Comparison of ENCODE assay signal across 7 mouse cellular contexts in genomic region chr11:5057541-5057855, GRCm38 (mm10). TPM values are rescaled to one million over a fixed set of nuclear protein-coding genes. Genes with fewer than 3 reads are reported as not detected.
A peak's percentile ranks its signal among the peaks of the same experiment; 100 is the strongest.
DNase-seq lines count a peak whose midpoint lies in the region; ATAC-seq and TF ChIP-seq lines count a peak whose summit lies in the region.

No protein-coding gene starts in this region.

- peaks cover 33% of the 10 kb centered on the region; the same call in 1 of the 2 replicates for H3K27me3 ChIP-seq in thymus, adult 2 months (ENCODE audit: control insufficient read depth, insufficient read depth, low read length)
- H3K27me3 ChIP-seq in heart, embryonic 15.5 days: peaks cover 71% of the 10 kb centered on the region
- H3K27me3 ChIP-seq in liver, embryonic 15.5 days: peaks cover 78% of the 10 kb centered on the region

- peaks cover 21% of the 10 kb centered on the region for H3K4me1 ChIP-seq in thymus, adult 2 months (replicated peaks; ENCODE audit: control insufficient read depth, insufficient read depth, low read length)
- peaks cover 41% of the 10 kb centered on the region for H3K4me1 ChIP-seq in heart, embryonic 15.5 days (replicated peaks)
- peaks cover 38% of the 10 kb centered on the region for H3K4me1 ChIP-seq in liver, embryonic 15.5 days (replicated peaks)

- no peak for DNase-seq in thymus, adult 2 months
- DNase-seq in thymus, postnatal 36 days: no peak
- DNase-seq in cerebellum, postnatal 36 days: no peak
- DNase-seq in right cerebral cortex, postnatal 4 days: no peak
- DNase-seq in lung, postnatal 14 days: no peak

- ATAC-seq in heart, embryonic 15.5 days (replicated peaks; ENCODE audit: insufficient number of reproducible peaks, insufficient read depth, low FRiP score, low read depth): no peak
- no peak for ATAC-seq in liver, embryonic 15.5 days (ENCODE audit: insufficient read depth)

- no peak for TF ChIP-seq POLR2A in thymus, adult 2 months (IDR thresholded peaks at IDR 0.05; ENCODE audit: control insufficient read depth, extremely low read depth, insufficient read depth, low read length, poor library complexity)

- H3K4me3 ChIP-seq in thymus, adult 2 months (ENCODE audit: control insufficient read depth, insufficient read depth, low read length): 0 out of 2 replicates have a peak overlapping the region, but pooled peaks have one; percentile 46
- H3K4me3 ChIP-seq in heart, embryonic 15.5 days: peak overlapping the region; percentile 61
- peak overlapping the region; percentile 50 for H3K4me3 ChIP-seq in liver, embryonic 15.5 days (replicated peaks)

- H3K9ac ChIP-seq in heart, embryonic 15.5 days: peak overlapping the region; percentile 56; the same call in 1 of the 2 replicates
- H3K9ac ChIP-seq in liver, embryonic 15.5 days: no peak overlapping the region

- 33% methylated on average over 8 of the region's 8 CpGs for WGBS in thymus, adult 2 months
- WGBS in heart, embryonic 15.5 days: 22% methylated on average over 8 of the region's 8 CpGs
- WGBS in liver, embryonic 15.5 days (ENCODE audit: insufficient replicate concordance): 18% methylated on average over 8 of the region's 8 CpGs

- peak overlapping the region; percentile 97 for H3K4me2 ChIP-seq in heart, embryonic 15.5 days
- peak overlapping the region; percentile 70 for H3K4me2 ChIP-seq in liver, embryonic 15.5 days

- no peak for TF ChIP-seq CTCF in thymus, adult 2 months (IDR thresholded peaks at IDR 0.05; ENCODE audit: borderline replicate concordance, control insufficient read depth, extremely low read depth, insufficient read depth, low read length, poor library complexity)

- H3K27ac ChIP-seq in thymus, adult 2 months (ENCODE audit: control insufficient read depth, insufficient read depth, low read length): no peak overlapping the region
- H3K27ac ChIP-seq in heart, embryonic 15.5 days: no peak overlapping the region
- H3K27ac ChIP-seq in liver, embryonic 15.5 days (replicated peaks): no peak overlapping the region

- no peaks in the 10 kb centered on the region for H3K9me3 ChIP-seq in heart, embryonic 15.5 days (replicated peaks)
- H3K9me3 ChIP-seq in liver, embryonic 15.5 days (replicated peaks): no peaks in the 10 kb centered on the region

- no peaks in the 10 kb centered on the region for H3K36me3 ChIP-seq in thymus, adult 2 months (ENCODE audit: control insufficient read depth, insufficient read depth, low read length)
- H3K36me3 ChIP-seq in heart, embryonic 15.5 days: no peaks in the 10 kb centered on the region
- no peaks in the 10 kb centered on the region for H3K36me3 ChIP-seq in liver, embryonic 15.5 days (replicated peaks)

RNA-seq across cellular contexts. Expression of gene Rasl10a, which starts 0.4 kb away (rescaled TPM):
- polyA plus RNA-seq in thymus, adult 2 months (2012; rRNA removed): 5.1 and 6.5 TPM in 2 replicates
- polyA plus RNA-seq in heart, embryonic 15.5 days (2015; fragmentation: Nextera tagmentation; extraction: Ambion mirVana): 0.96 and 1.1 TPM in 2 replicates
- polyA plus RNA-seq in liver, embryonic 15.5 days (2015; fragmentation: Nextera tagmentation; extraction: Ambion mirVana): 0.25 and 0.33 TPM in 2 replicates

RNA-seq across cellular contexts. Expression of gene Gas2l1, which starts 7.6 kb away (rescaled TPM):
- polyA plus RNA-seq in thymus, adult 2 months (2012; rRNA removed): 24.9 and 27.3 TPM in 2 replicates
- polyA plus RNA-seq in heart, embryonic 15.5 days (2015; fragmentation: Nextera tagmentation; extraction: Ambion mirVana): 19.4 and 28.2 TPM in 2 replicates
- 12.1 and 16.8 TPM in 2 replicates for polyA plus RNA-seq in liver, embryonic 15.5 days (2015; fragmentation: Nextera tagmentation; extraction: Ambion mirVana)

RNA-seq across cellular contexts. Expression of gene Rhbdd3, which starts 41.2 kb away (rescaled TPM):
- 28.6 and 31.3 TPM in 2 replicates for polyA plus RNA-seq in thymus, adult 2 months (2012; rRNA removed)
- 26.2 and 30.9 TPM in 2 replicates for polyA plus RNA-seq in heart, embryonic 15.5 days (2015; fragmentation: Nextera tagmentation; extraction: Ambion mirVana)
- 12.0 and 13.4 TPM in 2 replicates for polyA plus RNA-seq in liver, embryonic 15.5 days (2015; fragmentation: Nextera tagmentation; extraction: Ambion mirVana)

RNA-seq across cellular contexts. Expression of gene Ewsr1, which starts 41.6 kb away (rescaled TPM):
- polyA plus RNA-seq in thymus, adult 2 months (2012; rRNA removed): 1,137 and 1,289 TPM in 2 replicates
- 359 and 482 TPM in 2 replicates for polyA plus RNA-seq in heart, embryonic 15.5 days (2015; fragmentation: Nextera tagmentation; extraction: Ambion mirVana)
- polyA plus RNA-seq in liver, embryonic 15.5 days (2015; fragmentation: Nextera tagmentation; extraction: Ambion mirVana): 255 and 279 TPM in 2 replicates
